Mouse (Mus musculus) embryonic facial prominence, embryonic 14.5 days (tissue): ENCODE measurements at regions not wholly inside any gene's neighbourhood (a gene's known extent, or its start where the extent isn't known, plus 50 kb on each side); places are given as distances from the start of the nearest gene placed in this dataset.

Source experiments
- ATAC-seq: fragments of 200-750 bp; cut with Nextera tagmentation; 2 replicates; pipeline ENCODE4 v1.8.0; 2017; ENCODE audit warnings: low read depth, moderate number of reproducible peaks, moderate TSS enrichment
- DNase-seq: peaks from one replicate; pipeline ENCODE4 v3.0.0-alpha.2; 2015; ENCODE audit warnings: low spot score
- H3K27ac ChIP-seq: fragments of 300-500 bp; sonication (generic); replicated peaks from 2 replicates; pipeline ENCODE4 v1.5.1; 2014; ENCODE audit warnings: low read depth, mild to moderate bottlenecking, low read length, moderate library complexity
- H3K27me3 ChIP-seq: fragments of 300-500 bp; sonication (generic); replicated peaks from 2 replicates; pipeline ENCODE4 v1.6.1; 2014; ENCODE audit warnings: low read length; ENCODE audit not compliant: control insufficient read depth, insufficient read depth
- H3K36me3 ChIP-seq: fragments of 300-500 bp; sonication (generic); 2 replicates; pipeline ENCODE4 v1.6.1; 2014; ENCODE audit warnings: low read length, mixed read lengths; ENCODE audit not compliant: control insufficient read depth, insufficient read depth
- H3K4me1 ChIP-seq: fragments of 300-500 bp; sonication (generic); 2 replicates; pipeline ENCODE4 v1.6.1; 2014; ENCODE audit warnings: antibody characterized with exemption, low read length; ENCODE audit not compliant: control insufficient read depth, insufficient read depth
- H3K4me2 ChIP-seq: fragments of 300-500 bp; sonication (generic); 2 replicates; pipeline ENCODE4 v1.6.1; 2014; ENCODE audit warnings: low read depth, mild to moderate bottlenecking, low read length, moderate library complexity, mixed read lengths
- H3K4me3 ChIP-seq: fragments of 300-500 bp; sonication (generic); 2 replicates; pipeline ENCODE4 v1.5.1; 2014; ENCODE audit warnings: low read depth, mild to moderate bottlenecking, low read length
- H3K9ac ChIP-seq: fragments of 300-500 bp; sonication (generic); 2 replicates; pipeline ENCODE4 v1.6.1; 2014; ENCODE audit warnings: low read depth, mild to moderate bottlenecking, low read length, moderate library complexity, mixed read lengths
- H3K9me3 ChIP-seq: fragments of 300-500 bp; sonication (generic); 2 replicates; pipeline ENCODE4 v1.6.1; 2016; ENCODE audit warnings: low read length; ENCODE audit not compliant: control insufficient read depth
- WGBS: fragments of 180-500 bp; shearing (Covaris S2); extraction: QIAGEN DNeasy Blood & Tissue Kit; methylation state at CpG from one replicate; pipeline ENCODE4 v1.1.7; 2014; 5-methylcytosine and 5-hydroxymethylcytosine counted together

- Histone ChIP-seq H3K36me3 (no peaks in the 10 kb centered on the region), H3K4me3 (no peak overlapping the region)
Measured at GRCm38 (mm10) chr13:78445891-78446725, 246.6 kb upstream of the Nr2f1 start.

GRCm38 (mm10) chr13:78444691-78445349 is 245.3 kb upstream of the Nr2f1 start:
- no peak for ATAC-seq
- H3K4me3 ChIP-seq, result no peak overlapping the region
- H3K9ac ChIP-seq, result no peak overlapping the region
- 69% methylated on average over 8 of the region's 8 CpGs for WGBS
- peaks cover 12% of the 10 kb centered on the region; the same call in 1 of the 2 replicates for H3K4me1 ChIP-seq
- H3K9me3 ChIP-seq, result no peaks in the 10 kb centered on the region
- DNase-seq, result peak; percentile 34
- H3K27me3 ChIP-seq, result no peaks in the 10 kb centered on the region
- H3K4me2 ChIP-seq, result no peak overlapping the region
- H3K36me3 ChIP-seq, result no peaks in the 10 kb centered on the region
- H3K27ac ChIP-seq, result no peak overlapping the region

More at GRCm38 (mm10) chr13:78445891-78446725, 246.6 kb upstream of the Nr2f1 start:
- Histone ChIP-seq H3K27ac (no peak overlapping the region), H3K27me3 (no peaks in the 10 kb centered on the region), H3K4me2 (no peak overlapping the region), H3K4me1 (peaks cover 12% of the 10 kb centered on the region; the same call in 1 of the 2 replicates), H3K9ac (no peak overlapping the region), H3K9me3 (no peaks in the 10 kb centered on the region)
- peak; percentile 81 for DNase-seq
- peak; percentile 95; the same call in 1 of the 2 replicates for ATAC-seq
- WGBS, result 49% methylated on average over 14 of the region's 14 CpGs

- H3K4me3 ChIP-seq, result no peak overlapping the region
- no peaks in the 10 kb centered on the region for H3K36me3 ChIP-seq
- 0 out of 2 replicates have a peak, but pooled peaks have one; percentile 10 for ATAC-seq
- peak overlapping the region; percentile 57 for H3K4me2 ChIP-seq
- H3K9me3 ChIP-seq, result no peaks in the 10 kb centered on the region
- 53% methylated on average over 4 of the region's 4 CpGs for WGBS
- no peak overlapping the region for H3K9ac ChIP-seq
- H3K4me1 ChIP-seq, result peaks cover 17% of the 10 kb centered on the region
- no peaks in the 10 kb centered on the region for H3K27me3 ChIP-seq
- peak; percentile 18 for DNase-seq
- peak overlapping the region; percentile 83 for H3K27ac ChIP-seq
Measured at GRCm38 (mm10) chr13:78428469-78428868, 228.9 kb upstream of the Nr2f1 start.

- Histone ChIP-seq H3K4me2 (peak overlapping the region; percentile 57), H3K27me3 (no peaks in the 10 kb centered on the region), H3K9me3 (no peaks in the 10 kb centered on the region), H3K4me3 (peak overlapping the region; percentile 31), H3K27ac (peak overlapping the region; percentile 83), H3K36me3 (no peaks in the 10 kb centered on the region), H3K4me1 (peaks cover 17% of the 10 kb centered on the region), H3K9ac (peak overlapping the region; percentile 45)
- DNase-seq, result no peak
- peak; percentile 15; the same call in 1 of the 2 replicates for ATAC-seq
- 9% methylated on average over 9 of the region's 9 CpGs for WGBS
Measured at GRCm38 (mm10) chr13:78428084-78428445, 228.5 kb upstream of the Nr2f1 start.

- peak; percentile 79 for DNase-seq
- Histone ChIP-seq H3K9me3 (no peaks in the 10 kb centered on the region), H3K27me3 (no peaks in the 10 kb centered on the region), H3K9ac (peak overlapping the region; percentile 45), H3K4me3 (peak overlapping the region; percentile 31), H3K4me2 (peak overlapping the region; percentile 57), H3K27ac (peak overlapping the region; percentile 83), H3K36me3 (no peaks in the 10 kb centered on the region), H3K4me1 (peaks cover 17% of the 10 kb centered on the region)
- peak; percentile 86 for ATAC-seq
- WGBS, result 8% methylated on average over 24 of the region's 24 CpGs
Measured at GRCm38 (mm10) chr13:78427141-78428083, 227.9 kb upstream of the Nr2f1 start.

- ATAC-seq, result no peak
- H3K4me2 ChIP-seq, result peak overlapping the region; percentile 57
Measured at GRCm38 (mm10) chr13:78426306-78426921, 226.9 kb upstream of the Nr2f1 start.

GRCm38 (mm10) chr13:78405071-78405470 is 205.5 kb upstream of the Nr2f1 start:
- peak; percentile 71 for DNase-seq
- Histone ChIP-seq H3K4me2 (no peak overlapping the region), H3K36me3 (no peaks in the 10 kb centered on the region), H3K27me3 (no peaks in the 10 kb centered on the region), H3K27ac (no peak overlapping the region), H3K9ac (no peak overlapping the region), H3K4me3 (no peak overlapping the region), H3K4me1 (no peaks in the 10 kb centered on the region; the same call in 1 of the 2 replicates), H3K9me3 (no peaks in the 10 kb centered on the region)
- ATAC-seq, result no peak
- 27% methylated on average over 3 of the region's 3 CpGs for WGBS

More at GRCm38 (mm10) chr13:78426306-78426921, 226.9 kb upstream of the Nr2f1 start:
- Histone ChIP-seq H3K27me3 (no peaks in the 10 kb centered on the region), H3K9me3 (no peaks in the 10 kb centered on the region), H3K27ac (peak overlapping the region; percentile 83), H3K4me3 (peak overlapping the region; percentile 31; the same call in 1 of the 2 replicates), H3K4me1 (peaks cover 17% of the 10 kb centered on the region), H3K9ac (no peak overlapping the region), H3K36me3 (no peaks in the 10 kb centered on the region)
- 32% methylated on average over 8 of the region's 8 CpGs for WGBS
- DNase-seq, result peak; percentile 50
